Mouse (Mus musculus) hindbrain, embryonic 11.5 days (tissue): ENCODE results near the gene Slc36a2. TPM values are rescaled to one million over a fixed set of nuclear protein-coding genes. Genes with fewer than 3 reads are reported as not detected.
"Not testable (repeated sequence)": the region's sequence is repeated elsewhere in the genome, so short reads cannot be mapped to it uniquely, and the experiment has no call there.

Source experiments
- ATAC-seq: fragments of 200-750 bp; cut with Nextera tagmentation; 2 replicates; pipeline ENCODE4 v1.8.0; 2017; ENCODE audit warnings: mild to moderate bottlenecking, moderate TSS enrichment, moderate library complexity; ENCODE audit not compliant: low FRiP score
- DNase-seq: peaks from one replicate; pipeline ENCODE4 v3.0.0-alpha.2; 2015; ENCODE audit warnings: low spot score
- H3K27ac ChIP-seq: fragments of 300-500 bp; sonication (generic); 2 replicates; pipeline ENCODE4 v1.5.1; 2014; ENCODE audit warnings: mild to moderate bottlenecking, low read depth, low read length
- H3K27me3 ChIP-seq: fragments of 300-500 bp; sonication (generic); 2 replicates; pipeline ENCODE4 v1.6.1; 2014; ENCODE audit warnings: mild to moderate bottlenecking, low read length, moderate library complexity, mixed read lengths; ENCODE audit not compliant: control insufficient read depth, insufficient read depth
- H3K36me3 ChIP-seq: fragments of 300-500 bp; sonication (generic); 2 replicates; pipeline ENCODE4 v1.6.1; 2014; ENCODE audit warnings: mild to moderate bottlenecking, low read length, moderate library complexity, mixed read lengths; ENCODE audit not compliant: control insufficient read depth, insufficient read depth
- H3K4me1 ChIP-seq: fragments of 300-500 bp; sonication (generic); replicated peaks from 2 replicates; pipeline ENCODE4 v1.6.1; 2014; ENCODE audit warnings: low read length, mixed read lengths; ENCODE audit not compliant: control insufficient read depth, insufficient read depth
- H3K4me2 ChIP-seq: fragments of 300-500 bp; sonication (generic); replicated peaks from 2 replicates; pipeline ENCODE4 v1.6.1; 2014; ENCODE audit warnings: mild to moderate bottlenecking, low read depth, low read length
- H3K4me3 ChIP-seq: fragments of 300-500 bp; sonication (generic); 2 replicates; pipeline ENCODE4 v1.5.1; 2014; ENCODE audit warnings: low read depth, low read length
- H3K9ac ChIP-seq: fragments of 300-500 bp; sonication (generic); 2 replicates; pipeline ENCODE4 v1.6.1; 2014; ENCODE audit warnings: low read depth, low read length
- H3K9me3 ChIP-seq: fragments of 300-500 bp; sonication (generic); 2 replicates; pipeline ENCODE4 v1.6.1; 2016; ENCODE audit warnings: low read length; ENCODE audit not compliant: control insufficient read depth
- WGBS: fragments of 180-500 bp; shearing (Covaris S2); extraction: QIAGEN DNeasy Blood & Tissue Kit; methylation state at CpG from one replicate; pipeline ENCODE4 v1.1.7; 2014; 5-methylcytosine and 5-hydroxymethylcytosine counted together
- polyA plus RNA-seq: library from polyadenylated mRNA; unstranded; fragments of >200 nt; fragmentation: Nextera tagmentation; extraction: Ambion mirVana; gene quantifications from 2 replicates; pipeline ENCODE4 v1.2.1, GENCODE M21; 2014

The Slc36a2 gene
- polyA plus RNA-seq, 1 experiment from 2014 or later, result 0.65 TPM

- ATAC-seq (no peak), DNase-seq (no peak)
- Histone ChIP-seq H3K9me3 (no peaks in the 10 kb centered on the region), H3K4me2 (no peak overlapping the region), H3K4me3 (no peak overlapping the region), H3K27ac (no peak overlapping the region), H3K9ac (no peak overlapping the region), H3K4me1 (no peaks in the 10 kb centered on the region), H3K27me3 (no peaks in the 10 kb centered on the region), H3K36me3 (no peaks in the 10 kb centered on the region)
Observed at GRCm38 (mm10) chr11:55120279-55120678, 64.6 kb downstream of the Slc36a2 start.

GRCm38 (mm10) chr11:55117031-55117430 is 67.8 kb downstream of the Slc36a2 start:
- H3K27me3 ChIP-seq, result no peaks in the 10 kb centered on the region
- H3K4me2 ChIP-seq, result no peak overlapping the region
- H3K4me1 ChIP-seq, result no peaks in the 10 kb centered on the region
- no peak overlapping the region for H3K27ac ChIP-seq
- ATAC-seq, result no peak
- H3K4me3 ChIP-seq, result no peak overlapping the region
- H3K36me3 ChIP-seq, result no peaks in the 10 kb centered on the region
- no peak for DNase-seq
- H3K9ac ChIP-seq, result no peak overlapping the region
- H3K9me3 ChIP-seq, result no peaks in the 10 kb centered on the region
- WGBS, result 85% methylated on average over 2 of the region's 2 CpGs

- Histone ChIP-seq H3K4me3 (no peak overlapping the region), H3K27ac (no peak overlapping the region), H3K4me1 (no peaks in the 10 kb centered on the region), H3K9me3 (no peaks in the 10 kb centered on the region), H3K27me3 (no peaks in the 10 kb centered on the region), H3K36me3 (no peaks in the 10 kb centered on the region), H3K9ac (no peak overlapping the region), H3K4me2 (no peak overlapping the region)
- ATAC-seq (no peak), DNase-seq (no peak)
- WGBS, result 89% methylated on average over 3 of the region's 3 CpGs
Observed at GRCm38 (mm10) chr11:55116004-55116403, 68.9 kb downstream of the Slc36a2 start.

GRCm38 (mm10) chr11:55114291-55114690 is 70.6 kb downstream of the Slc36a2 start:
- ATAC-seq (no peak), DNase-seq (no peak)
- no peaks in the 10 kb centered on the region for H3K36me3 ChIP-seq
- no peak overlapping the region for H3K4me3 ChIP-seq
- no peaks in the 10 kb centered on the region for H3K27me3 ChIP-seq
- no peak overlapping the region for H3K27ac ChIP-seq
- no peaks in the 10 kb centered on the region for H3K4me1 ChIP-seq
- no peak overlapping the region for H3K4me2 ChIP-seq
- H3K9ac ChIP-seq, result no peak overlapping the region
- no peaks in the 10 kb centered on the region for H3K9me3 ChIP-seq
- 82% methylated on average over 2 of the region's 2 CpGs for WGBS

GRCm38 (mm10) chr11:55113861-55114250 is 71.0 kb downstream of the Slc36a2 start:
- H3K9me3 ChIP-seq, H3K4me3 ChIP-seq, H3K27me3 ChIP-seq, DNase-seq, H3K36me3 ChIP-seq, ATAC-seq, H3K4me1 ChIP-seq, H3K4me2 ChIP-seq, H3K27ac ChIP-seq, H3K9ac ChIP-seq: not testable (repeated sequence)
- WGBS, result 40% methylated on average over 4 of the region's 4 CpGs

- ATAC-seq (no peak), DNase-seq (no peak)
- H3K4me3 ChIP-seq, result no peak overlapping the region
- no peaks in the 10 kb centered on the region for H3K9me3 ChIP-seq
- WGBS, result 68% methylated on average over 7 of the region's 7 CpGs
- no peaks in the 10 kb centered on the region for H3K36me3 ChIP-seq
- H3K4me2 ChIP-seq, result no peak overlapping the region
- no peaks in the 10 kb centered on the region for H3K4me1 ChIP-seq
- H3K27ac ChIP-seq, result no peak overlapping the region
- no peaks in the 10 kb centered on the region for H3K27me3 ChIP-seq
- no peak overlapping the region for H3K9ac ChIP-seq
Observed at GRCm38 (mm10) chr11:55113209-55113860, 71.5 kb downstream of the Slc36a2 start.

- Histone ChIP-seq H3K27ac (no peak overlapping the region), H3K9me3 (no peaks in the 10 kb centered on the region), H3K9ac (no peak overlapping the region), H3K36me3 (no peaks in the 10 kb centered on the region), H3K4me3 (no peak overlapping the region), H3K4me2 (no peak overlapping the region), H3K27me3 (no peaks in the 10 kb centered on the region), H3K4me1 (no peaks in the 10 kb centered on the region)
- no peak for ATAC-seq
- DNase-seq, result no peak
- WGBS, result 80% methylated on average over 7 of the region's 7 CpGs
Observed at GRCm38 (mm10) chr11:55110566-55111169, 74.2 kb downstream of the Slc36a2 start.

- no peak overlapping the region for H3K9ac ChIP-seq
- H3K4me3 ChIP-seq, result no peak overlapping the region
- no peaks in the 10 kb centered on the region for H3K9me3 ChIP-seq
- DNase-seq (no peak), ATAC-seq (no peak)
- no peaks in the 10 kb centered on the region for H3K27me3 ChIP-seq
- H3K4me2 ChIP-seq, result no peak overlapping the region
- WGBS, result 96% methylated on average over 7 of the region's 7 CpGs
- H3K27ac ChIP-seq, result no peak overlapping the region
- H3K4me1 ChIP-seq, result no peaks in the 10 kb centered on the region
- no peaks in the 10 kb centered on the region for H3K36me3 ChIP-seq
Observed at GRCm38 (mm10) chr11:55109521-55110300, 75.2 kb downstream of the Slc36a2 start.
